Mouse (Mus musculus) erythroblast, adult 5-6 weeks (primary cell): ENCODE results near the gene Tenm4. TPM values are rescaled to one million over a fixed set of nuclear protein-coding genes. Genes with fewer than 3 reads are reported as not detected.

Source experiments
- ATAC-seq: replicated peaks from 2 replicates; pipeline ENCODE4 v1.8.0; 2016; ENCODE audit warnings: moderate number of reproducible peaks, mild to moderate bottlenecking, moderate TSS enrichment, inconsistent platforms; ENCODE audit not compliant: poor library complexity, low FRiP score, severe bottlenecking
- total RNA-seq, 2 experiments: library from RNA; stranded (forward) in 1 of 2; stranded (reverse) in 1 of 2; fragments of 150-400 nt in 1 of 2; fragments of 200-764, 138-1000 nt in 1 of 2; gene quantifications; 2 replicates each; pipeline versions ENCODE4 v1.2.3 to v1.2.4; 2015 to 2017; ENCODE audit warnings: low replicate concordance in 2 of 2

Gene Tenm4
- total RNA-seq, 2 experiments from 2014 or later: 0.19 to 0.85 TPM

DNA sequence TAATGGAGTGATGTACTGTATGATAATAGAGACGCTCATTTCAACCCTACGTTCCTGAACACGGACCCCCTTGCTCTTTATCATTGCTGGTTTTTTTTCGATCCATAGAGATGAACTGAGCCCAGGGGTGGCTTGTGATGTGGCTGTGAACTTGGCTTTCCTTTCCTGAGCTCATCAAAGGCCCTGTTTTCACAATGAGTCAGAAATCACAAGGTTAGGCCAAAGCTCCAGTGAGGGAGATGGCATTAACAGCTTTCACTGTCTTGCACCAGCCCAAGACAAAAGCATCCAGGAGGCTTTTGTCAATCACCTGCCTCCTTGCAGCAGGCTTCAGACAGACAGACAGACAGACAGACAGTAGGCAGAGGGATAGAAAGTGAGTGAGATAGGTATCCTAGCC is 219.8 kb downstream of the Tenm4 start:
- ATAC-seq: no peak

DNA sequence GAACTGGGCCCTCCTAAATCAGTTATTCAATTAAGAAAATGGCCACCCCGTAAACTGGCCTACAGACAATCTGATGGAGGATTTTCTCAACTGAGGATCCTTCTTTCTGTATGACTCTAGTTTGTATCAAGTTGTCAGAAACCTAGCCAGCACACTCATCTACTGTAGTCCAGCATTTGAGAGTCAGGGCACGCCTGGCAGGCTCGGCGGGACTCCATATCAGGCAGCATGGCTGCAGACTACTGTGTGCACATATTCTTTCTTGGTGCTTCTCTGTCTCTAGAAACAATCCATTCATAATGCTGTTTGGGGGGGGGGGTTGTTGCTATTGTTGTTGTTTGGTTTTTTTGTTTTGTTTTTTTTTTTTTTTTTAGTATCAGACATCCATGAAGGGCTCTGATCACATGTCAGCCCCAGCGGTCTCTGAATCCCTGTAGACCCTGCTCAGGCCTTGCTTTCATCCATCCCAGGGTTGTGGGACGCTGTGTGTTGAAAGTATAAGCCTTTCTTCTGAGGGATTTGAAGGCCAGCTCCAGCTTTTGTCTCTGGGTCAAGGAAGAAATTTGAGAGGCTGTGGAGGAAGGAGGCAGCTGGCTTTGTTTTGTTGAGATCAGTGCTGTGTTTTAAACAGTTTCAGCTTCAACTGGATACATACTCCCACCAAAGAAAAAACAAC is 220.9 kb downstream of the Tenm4 start:
- ATAC-seq: no peak

- no peak for ATAC-seq
These were observed 221.6 kb downstream of the Tenm4 start for GRCm38 (mm10) chr7:96392600-96392999.

DNA sequence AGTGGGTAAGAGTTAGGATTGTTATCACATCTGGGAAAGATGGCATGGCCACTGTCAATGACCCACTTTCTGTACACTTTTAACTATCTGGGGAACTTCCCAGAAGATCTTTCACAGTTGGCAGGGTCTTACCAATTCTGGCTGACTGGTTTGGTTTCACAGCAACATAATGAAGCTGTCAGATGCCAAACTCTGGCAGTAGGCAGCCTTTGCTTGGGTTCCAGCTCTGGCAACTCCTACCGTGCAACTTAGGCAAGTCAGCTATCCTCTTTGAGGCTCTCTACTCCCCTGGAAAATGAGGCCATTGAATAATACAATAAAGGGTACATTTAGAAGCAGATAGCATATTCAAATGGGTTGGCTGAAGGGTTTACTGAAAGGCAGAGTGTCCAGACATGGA is 226.9 kb downstream of the Tenm4 start:
- ATAC-seq: no peak

GRCm38 (mm10) chr7:96400411-96400810 is 229.4 kb downstream of the Tenm4 start:
- no peak for ATAC-seq

GRCm38 (mm10) chr7:96406630-96407214 is 235.7 kb downstream of the Tenm4 start:
- ATAC-seq: no peak

DNA sequence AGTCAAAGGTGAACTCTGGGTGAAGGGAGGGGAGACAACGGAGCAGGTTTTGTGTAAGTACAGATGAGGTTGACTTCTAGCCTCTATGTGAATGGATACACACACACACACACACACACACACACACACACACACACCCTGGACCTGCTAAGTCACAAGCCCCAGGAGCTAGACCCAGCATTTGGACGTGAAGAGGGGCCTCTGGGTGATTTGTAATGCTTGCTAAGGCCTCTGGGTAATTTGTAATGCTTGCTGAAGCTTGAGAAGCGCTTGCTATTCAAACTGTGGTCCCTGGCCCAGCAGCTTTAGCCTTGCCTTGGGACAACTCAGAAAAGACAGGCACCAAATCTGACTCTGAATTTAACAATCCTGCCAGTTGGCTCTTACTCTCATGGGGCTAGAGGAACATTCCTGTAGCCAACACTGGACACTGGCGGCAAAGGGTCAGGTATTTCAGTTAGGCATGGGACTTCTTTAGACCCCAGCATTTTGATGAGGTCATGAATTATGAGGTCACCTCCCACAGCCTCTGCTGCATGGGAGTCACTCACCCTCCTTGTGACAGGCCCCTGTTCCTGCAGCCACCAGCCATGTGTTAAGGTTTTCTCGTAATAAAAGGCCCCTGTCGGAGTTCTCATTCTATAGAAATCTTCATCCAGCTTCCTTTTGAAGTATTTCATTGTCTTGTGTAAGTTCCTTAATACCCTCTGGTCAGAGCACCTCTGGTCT is 237.3 kb downstream of the Tenm4 start:
- ATAC-seq: no peak

DNA sequence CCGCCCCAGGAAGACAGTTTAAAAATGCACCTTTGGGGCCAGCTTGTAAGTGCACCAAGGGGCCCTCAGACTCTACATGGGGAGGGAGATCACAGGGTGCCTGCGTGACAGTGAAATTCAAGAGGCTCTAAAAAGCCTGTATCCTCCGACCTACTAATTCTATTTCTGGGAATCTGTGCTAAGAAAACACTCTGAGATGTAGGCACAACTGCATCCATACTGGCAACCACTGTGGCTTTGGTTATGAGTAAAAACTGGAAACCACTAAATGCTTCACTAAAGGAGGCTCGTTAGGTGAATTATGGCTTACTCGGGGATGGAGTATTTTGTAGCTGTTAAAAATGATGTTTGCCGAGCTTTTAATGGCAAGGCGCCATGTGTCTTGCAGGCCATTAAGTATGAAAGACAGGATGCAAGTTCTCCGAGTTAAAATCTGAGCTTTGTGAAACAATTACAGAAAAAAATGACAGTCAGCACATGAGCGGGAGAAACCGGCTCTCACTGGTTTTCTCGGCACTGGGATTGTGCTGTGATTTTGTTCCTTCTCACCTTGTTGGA is 238.4 kb downstream of the Tenm4 start:
- ATAC-seq: no peak

- ATAC-seq: no peak
These were observed 242.8 kb downstream of the Tenm4 start for GRCm38 (mm10) chr7:96413822-96414221.

- ATAC-seq: no peak
These were observed 243.4 kb downstream of the Tenm4 start for GRCm38 (mm10) chr7:96414290-96415055.

DNA sequence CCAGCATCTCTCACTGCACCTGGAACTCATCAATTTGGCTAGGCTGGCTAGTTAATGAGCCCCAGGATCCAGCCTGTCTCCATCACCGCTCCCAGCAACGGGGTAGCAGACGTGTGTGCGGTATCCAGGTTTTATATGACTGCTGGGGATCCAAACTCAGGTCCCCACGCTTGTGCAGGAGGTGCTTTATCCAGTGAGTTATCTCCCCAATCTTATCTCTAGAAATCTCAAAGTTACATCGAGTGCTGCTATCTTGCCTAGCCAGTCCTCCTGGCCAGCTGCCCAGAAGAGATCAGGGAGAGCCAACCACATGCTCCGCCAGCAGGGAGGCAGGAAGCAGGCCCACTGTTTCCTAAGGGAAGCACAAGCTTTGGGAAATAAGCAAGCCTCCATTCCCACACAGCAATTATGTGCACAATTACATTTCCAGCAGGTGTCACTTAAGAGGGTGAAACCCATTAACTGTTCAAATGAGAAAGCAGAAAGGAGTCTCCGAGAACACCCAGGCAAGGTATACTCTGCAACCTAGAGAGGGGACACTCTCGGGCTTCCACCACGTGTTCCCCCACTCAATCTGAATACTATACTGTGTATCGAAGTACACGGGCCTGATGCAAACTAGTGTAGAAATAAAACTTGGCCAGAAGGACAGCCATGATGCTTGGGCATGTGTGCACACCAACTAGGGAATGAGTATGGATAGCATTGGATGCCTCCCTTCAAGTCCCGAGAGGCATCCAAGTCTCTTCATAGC is 246.4 kb downstream of the Tenm4 start:
- ATAC-seq: no peak

DNA sequence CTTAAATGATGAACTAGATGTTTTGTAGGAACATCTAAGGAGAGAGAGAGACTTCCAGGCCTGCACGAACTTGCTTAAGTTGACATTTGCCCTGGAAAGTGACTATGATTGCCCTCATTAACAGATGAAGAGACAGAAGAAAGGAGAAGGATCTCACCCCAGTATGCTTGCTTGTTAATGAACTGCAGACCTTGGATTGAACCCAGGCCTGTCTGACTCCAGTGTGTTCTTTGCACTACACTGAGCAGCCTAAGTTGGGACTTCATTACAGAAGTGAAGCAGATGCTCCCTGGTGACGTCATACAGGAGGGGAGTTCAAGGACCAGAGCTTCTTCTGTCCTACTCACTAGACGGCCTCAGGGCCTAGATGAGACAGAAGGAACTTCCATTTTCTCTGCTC is 247.1 kb downstream of the Tenm4 start:
- no peak for ATAC-seq

DNA sequence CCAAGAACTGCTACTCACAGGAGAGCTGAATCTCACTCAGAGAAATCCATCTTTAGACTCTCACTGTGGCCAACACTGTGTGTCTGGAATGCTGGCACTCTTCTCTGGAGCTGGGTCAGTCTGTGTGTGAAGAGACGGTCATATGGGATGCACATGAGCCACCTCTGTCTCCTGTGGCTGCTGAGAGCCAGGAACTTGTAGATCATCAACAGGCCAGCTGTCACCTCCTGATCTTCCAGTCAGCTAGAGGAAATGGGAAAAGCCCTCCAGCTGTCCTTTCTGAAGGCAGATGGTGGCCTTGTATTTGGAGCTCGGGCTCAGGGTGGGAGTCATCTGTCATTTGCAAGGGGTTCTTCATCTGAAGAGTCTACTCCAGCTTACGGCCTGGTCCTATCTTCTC is 249.0 kb downstream of the Tenm4 start:
- no peak for ATAC-seq

DNA sequence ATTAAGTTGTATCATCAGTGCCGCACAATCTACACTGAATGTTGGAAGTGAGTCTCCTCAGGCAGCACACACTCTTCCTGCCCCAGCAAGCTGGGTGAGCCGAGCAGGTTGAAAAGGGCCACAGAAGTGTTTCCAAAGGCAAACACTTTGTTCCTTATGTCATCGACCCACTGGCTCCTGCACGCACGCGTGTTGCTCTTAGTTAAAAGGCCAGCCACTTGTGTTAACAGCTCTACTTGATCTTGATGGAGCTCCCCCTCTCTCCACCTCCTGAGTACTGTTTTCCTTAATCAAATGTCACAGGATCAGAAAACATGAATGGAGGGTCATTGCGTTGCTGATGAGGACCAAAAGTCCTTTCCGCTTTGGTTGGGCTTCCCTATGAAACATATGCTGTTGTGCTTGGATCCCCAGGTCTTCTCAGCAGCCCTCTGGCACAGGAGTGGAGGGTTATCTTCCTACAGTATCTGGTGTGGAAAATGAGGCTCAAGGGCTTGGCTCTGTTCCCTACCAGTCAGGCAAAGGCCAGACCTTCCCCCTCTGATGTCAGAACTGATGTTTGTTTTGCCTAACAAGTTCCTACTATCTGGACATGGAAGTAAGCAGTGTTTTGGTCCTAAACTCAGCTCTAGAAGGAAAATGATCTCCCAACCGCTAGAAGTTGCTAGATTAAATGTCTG is 250.0 kb downstream of the Tenm4 start:
- no peak for ATAC-seq

DNA sequence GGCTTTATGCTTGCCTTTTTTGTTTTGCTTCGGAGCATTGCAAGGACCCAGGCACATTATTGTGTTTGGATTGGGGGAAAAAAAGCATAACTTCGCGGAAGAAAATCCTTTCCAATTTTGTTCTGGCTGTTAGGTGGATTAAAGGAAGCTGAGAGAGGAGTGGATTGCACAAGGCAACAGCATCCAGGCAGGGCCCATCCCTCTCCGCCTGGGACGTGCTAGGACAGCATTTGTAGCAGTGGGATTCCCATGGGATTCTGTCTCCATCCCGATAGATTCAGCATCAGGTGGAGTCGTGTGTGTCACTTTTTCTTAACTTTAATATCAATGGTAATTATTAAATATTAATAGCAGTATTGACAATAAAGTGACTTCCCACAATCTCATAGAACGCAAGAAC is 255.9 kb downstream of the Tenm4 start:
- no peak for ATAC-seq

- ATAC-seq: no peak
These were observed 262.3 kb downstream of the Tenm4 start for GRCm38 (mm10) chr7:96433307-96433706.

- ATAC-seq: no peak
These were observed 267.3 kb downstream of the Tenm4 start for GRCm38 (mm10) chr7:96438392-96438791.

GRCm38 (mm10) chr7:96440161-96440707 is 269.2 kb downstream of the Tenm4 start:
- ATAC-seq: no peak

- ATAC-seq: no peak
These were observed 274.7 kb downstream of the Tenm4 start for GRCm38 (mm10) chr7:96445771-96446170.
